18 mouse cellular contexts compared by ENCODE assay signal in the genomic region with DNA sequence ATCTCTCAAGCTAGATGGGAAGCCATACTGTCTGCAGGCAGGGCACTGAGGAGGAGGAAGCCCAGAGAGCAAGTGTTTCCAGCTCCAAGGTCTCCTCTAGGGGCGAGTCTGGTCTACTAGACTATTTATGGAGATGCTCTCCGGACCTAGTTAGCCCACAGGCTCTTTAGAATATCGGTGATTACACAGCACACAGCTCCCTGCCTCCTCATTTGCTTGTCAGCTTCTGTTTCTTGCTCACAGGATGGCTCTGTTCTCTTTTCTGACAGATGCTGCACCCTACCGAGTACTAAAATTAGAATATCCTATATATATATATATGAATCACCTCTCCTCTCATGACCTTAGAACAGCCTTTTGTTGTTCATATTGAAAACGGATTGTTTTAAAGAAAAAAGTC. TPM values are rescaled to one million over a fixed set of nuclear protein-coding genes. Genes with fewer than 3 reads are reported as not detected.
DNase-seq lines count a peak whose midpoint lies in the region; ATAC-seq lines count a peak whose summit lies in the region.
"Had no signal": no experiment of that assay in that cellular context is flagged by ENCODE, and none has a peak within 500 bp of the region (broad histone marks: within the 10 kb centered on the region; RNA-seq: fewer than 3 reads in every experiment).

No protein-coding gene starts in this region.

- no peaks in the 10 kb centered on the region for H3K27me3 ChIP-seq in hindbrain, embryonic 13.5 days
- H3K27me3 ChIP-seq: embryonic facial prominence, embryonic 13.5 days; forebrain, embryonic 12.5 days; heart, embryonic 15.5 days; midbrain, embryonic 15.5 days; neural tube, embryonic 13.5 days had no signal

- 66% methylated on average over 5 of the region's 5 CpGs for WGBS in hindbrain, embryonic 13.5 days

- no peak overlapping the region for H3K9ac ChIP-seq in hindbrain, embryonic 13.5 days
- H3K9ac ChIP-seq: embryonic facial prominence, embryonic 13.5 days; forebrain, embryonic 12.5 days; heart, embryonic 15.5 days; liver, embryonic 14.5 days; midbrain, embryonic 15.5 days; neural tube, embryonic 13.5 days had no signal

- intact Hi-C loops in left cerebral cortex, postnatal 4 days (cut with DNase I): no loop called here

- H3K4me1 ChIP-seq in hindbrain, embryonic 13.5 days (replicated peaks): no peaks in the 10 kb centered on the region
- H3K4me1 ChIP-seq: embryonic facial prominence, embryonic 13.5 days; forebrain, embryonic 12.5 days; heart, embryonic 15.5 days; midbrain, embryonic 15.5 days; neural tube, embryonic 13.5 days had no signal

- ATAC-seq in hindbrain, embryonic 13.5 days (ENCODE audit: low FRiP score): no peak
- ATAC-seq: CD4-positive, CD25-positive, alpha-beta regulatory T cell, adult 4 months; midbrain, embryonic 15.5 days had no signal

- H3K4me2 ChIP-seq in hindbrain, embryonic 13.5 days: no peak overlapping the region
- H3K4me2 ChIP-seq: embryonic facial prominence, embryonic 13.5 days; forebrain, embryonic 12.5 days; heart, embryonic 15.5 days; midbrain, embryonic 15.5 days; neural tube, embryonic 13.5 days had no signal

- H3K4me3 ChIP-seq in hindbrain, embryonic 13.5 days: no peak overlapping the region
- H3K4me3 ChIP-seq: embryonic facial prominence, embryonic 13.5 days; forebrain, embryonic 12.5 days; heart, embryonic 15.5 days; midbrain, embryonic 15.5 days; neural tube, embryonic 13.5 days had no signal

- no peak overlapping the region for H3K27ac ChIP-seq in hindbrain, embryonic 13.5 days
- H3K27ac ChIP-seq: embryonic facial prominence, embryonic 13.5 days; forebrain, embryonic 12.5 days; heart, embryonic 15.5 days; liver, embryonic 14.5 days; midbrain, embryonic 15.5 days; neural tube, embryonic 13.5 days had no signal

- H3K36me3 ChIP-seq in hindbrain, embryonic 13.5 days: no peaks in the 10 kb centered on the region
- H3K36me3 ChIP-seq: embryonic facial prominence, embryonic 13.5 days; forebrain, embryonic 12.5 days; heart, embryonic 15.5 days; midbrain, embryonic 15.5 days; neural tube, embryonic 13.5 days had no signal

- DNase-seq in left cerebral cortex, adult 11 months (ENCODE audit: low spot score): peak; percentile 36
- no peak for DNase-seq in left cerebral cortex, postnatal 4 days
- DNase-seq in cerebellum, adult 9-11 months: peak; percentile 66
- peak; percentile 39 to 49 for DNase-seq in left cerebral cortex, adult 9 months (ENCODE audit: low spot score in 2 of 2)
- peak; percentile 68 for DNase-seq in telencephalon, adult 2 months (ENCODE audit: low read depth, low spot score)
- DNase-seq in c-Kit-positive CD71-positive TER-119-positive erythroid progenitor cells, embryonic 14.5 days (ENCODE audit: low spot score): no peak
- DNase-seq: gastrocnemius, postnatal 25 days; kidney, postnatal 10 days; lung, postnatal 4 days; thymus, postnatal 4 days had no signal

- no peaks in the 10 kb centered on the region for H3K9me3 ChIP-seq in hindbrain, embryonic 13.5 days
- H3K9me3 ChIP-seq: embryonic facial prominence, embryonic 13.5 days; forebrain, embryonic 12.5 days; heart, embryonic 15.5 days; midbrain, embryonic 15.5 days; neural tube, embryonic 13.5 days had no signal

RNA-seq across cellular contexts. Expression of a gene that starts 33.3 kb away (rescaled TPM):
- total RNA-seq in left cerebral cortex, postnatal 4 days (2021): 1 to 10 TPM; 8.5 TPM
- polyA plus RNA-seq in hindbrain, embryonic 13.5 days (2015; fragmentation: Nextera tagmentation; extraction: Ambion mirVana): 2.4 and 3.1 TPM in 2 replicates

Comparison
In these comparisons a context has a peak if more than half of its experiments do, and no peak if none do; other contexts are left out.
1. DNase-seq: peak in left cerebral cortex, adult 11 months (single experiment), cerebellum, adult 9-11 months (single experiment), left cerebral cortex, adult 9 months (2 of 2) and telencephalon, adult 2 months (single experiment); none in left cerebral cortex, postnatal 4 days (single experiment) and c-Kit-positive CD71-positive TER-119-positive erythroid progenitor cells, embryonic 14.5 days (single experiment).